ENCODE assay signal across 11 mouse cellular contexts in the genomic region with DNA sequence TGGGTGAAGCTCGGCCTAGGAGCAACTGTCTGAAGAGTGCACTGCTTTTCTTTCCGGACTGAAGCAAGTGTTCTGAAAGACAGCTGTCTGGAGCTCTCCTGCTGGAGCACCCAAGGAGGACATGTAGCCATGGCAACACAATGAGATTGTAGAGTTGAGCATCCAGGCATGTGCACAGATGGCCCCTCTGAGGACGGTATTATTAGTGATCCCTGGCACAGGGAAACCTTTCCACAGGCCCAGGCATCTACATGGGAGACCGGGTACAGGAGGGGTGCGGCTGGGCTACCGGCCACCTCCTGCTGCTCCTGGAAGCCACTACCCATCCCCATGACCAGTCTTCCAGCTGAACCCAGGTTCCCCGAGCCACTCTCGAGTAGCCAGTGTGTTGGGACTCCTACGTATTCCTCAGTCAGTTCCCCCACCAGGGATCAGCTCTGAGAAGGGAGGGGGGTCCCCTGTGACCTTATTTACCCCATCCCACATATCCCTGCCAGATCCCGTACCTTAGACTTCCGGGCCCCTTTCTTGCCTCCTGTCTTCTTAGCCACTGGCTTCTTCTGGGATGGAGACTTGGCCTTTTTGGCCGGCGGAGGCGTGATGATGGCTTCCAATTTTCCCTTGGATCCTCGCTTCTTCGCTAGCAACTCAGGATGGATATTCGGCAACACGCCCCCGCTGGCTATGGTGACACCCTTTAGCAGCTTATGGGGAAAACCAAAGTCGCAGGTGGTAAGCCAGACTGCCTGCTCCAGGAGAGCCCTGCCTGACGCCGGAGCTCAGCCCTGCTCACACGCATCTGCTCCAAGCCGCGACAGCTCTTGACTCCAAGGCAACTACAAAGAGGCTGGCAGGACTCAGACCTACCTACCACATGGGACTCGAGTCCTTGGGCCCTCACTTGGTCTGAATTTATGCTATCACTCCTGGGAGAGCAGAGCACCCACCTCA. TPM values are rescaled to one million over a fixed set of nuclear protein-coding genes. Genes with fewer than 3 reads are reported as not detected.
A peak's percentile ranks its signal among the peaks of the same experiment; 100 is the strongest.
DNase-seq lines count a peak whose midpoint lies in the region; ATAC-seq lines count a peak whose summit lies in the region.
"Had no signal": no experiment of that assay in that cellular context is flagged by ENCODE, and none has a peak within 500 bp of the region (broad histone marks: within the 10 kb centered on the region; RNA-seq: fewer than 3 reads in every experiment).

No protein-coding gene starts in this region.

- DNase-seq in retina, postnatal 1 day: peak; percentile 29
- no peak for DNase-seq in retina, embryonic 14.5 days (ENCODE audit: low spot score)
- no peak for DNase-seq in embryonic facial prominence, embryonic 14.5 days (ENCODE audit: low spot score)
- DNase-seq in layer of hippocampus, adult 9-10 months (ENCODE audit: low spot score): peak; percentile 53
- no peak for DNase-seq in heart, adult 8-10 months (ENCODE audit: low spot score)
- no peak for DNase-seq in embryo, embryonic 10.5 days (ENCODE audit: low spot score)
- no peak for DNase-seq in urinary bladder, postnatal 14 days (ENCODE audit: low spot score)
- DNase-seq: lung, adult 2 months had no signal

- peaks cover 41% of the 10 kb centered on the region for H3K36me3 ChIP-seq in embryonic facial prominence, embryonic 14.5 days (ENCODE audit: control insufficient read depth, insufficient read depth, low read length)
- H3K36me3 ChIP-seq in stomach, embryonic 14.5 days (ENCODE audit: control insufficient read depth, insufficient read depth, low read length): peaks cover 27% of the 10 kb centered on the region

- no peaks in the 10 kb centered on the region for H3K27me3 ChIP-seq in embryonic facial prominence, embryonic 14.5 days (replicated peaks; ENCODE audit: control insufficient read depth, insufficient read depth, low read length)
- H3K27me3 ChIP-seq in stomach, embryonic 14.5 days (ENCODE audit: control insufficient read depth, insufficient read depth, low read length): no peaks in the 10 kb centered on the region

- H3K9me3 ChIP-seq in embryonic facial prominence, embryonic 14.5 days (ENCODE audit: control insufficient read depth, low read length): no peaks in the 10 kb centered on the region
- no peaks in the 10 kb centered on the region for H3K9me3 ChIP-seq in stomach, embryonic 14.5 days (ENCODE audit: control insufficient read depth, low read depth, low read length)
- H3K9me3 ChIP-seq: G1E had no signal

- peak; percentile 37; the same call in 1 of the 2 replicates for ATAC-seq in embryonic facial prominence, embryonic 14.5 days (ENCODE audit: low read depth)
- ATAC-seq in stomach, embryonic 14.5 days (ENCODE audit: insufficient number of reproducible peaks, insufficient read depth, low FRiP score, low read depth): no peak

- H3K4me2 ChIP-seq in embryonic facial prominence, embryonic 14.5 days (ENCODE audit: low read depth, low read length): no peak overlapping the region
- no peak overlapping the region for H3K4me2 ChIP-seq in stomach, embryonic 14.5 days (replicated peaks; ENCODE audit: low read depth, low read length)

- H3K4me3 ChIP-seq in embryonic facial prominence, embryonic 14.5 days (ENCODE audit: low read depth, low read length): no peak overlapping the region
- no peak overlapping the region for H3K4me3 ChIP-seq in stomach, embryonic 14.5 days (ENCODE audit: low read depth, low read length)
- H3K4me3 ChIP-seq: erythroblast, embryonic 14.5 days had no signal

- H3K9ac ChIP-seq in embryonic facial prominence, embryonic 14.5 days (ENCODE audit: low read depth, low read length): peak overlapping the region; percentile 14; the same call in 1 of the 2 replicates
- H3K9ac ChIP-seq in stomach, embryonic 14.5 days (replicated peaks; ENCODE audit: low read depth, low read length): no peak overlapping the region

- no peak overlapping the region for H3K27ac ChIP-seq in embryonic facial prominence, embryonic 14.5 days (replicated peaks; ENCODE audit: low read depth, low read length)
- H3K27ac ChIP-seq in stomach, embryonic 14.5 days (ENCODE audit: low read length): peak overlapping the region; percentile 92

- WGBS in embryonic facial prominence, embryonic 14.5 days: 92% methylated on average over 25 of the region's 26 CpGs
- 92% methylated on average over 26 of the region's 26 CpGs for WGBS in stomach, embryonic 14.5 days

- peaks cover 19% of the 10 kb centered on the region for H3K4me1 ChIP-seq in embryonic facial prominence, embryonic 14.5 days (ENCODE audit: control insufficient read depth, insufficient read depth, low read length)
- peaks cover 44% of the 10 kb centered on the region for H3K4me1 ChIP-seq in stomach, embryonic 14.5 days (ENCODE audit: control insufficient read depth, insufficient read depth, low read length)

RNA-seq across cellular contexts. Expression of gene H2afy, which starts 32.1 kb away (rescaled TPM):
- 246 and 265 TPM in 2 replicates for polyA plus RNA-seq in embryonic facial prominence, embryonic 14.5 days (2014; fragmentation: Nextera tagmentation; extraction: Ambion mirVana)
- 375 and 402 TPM in 2 replicates for polyA plus RNA-seq in stomach, embryonic 14.5 days (2014; fragmentation: Nextera tagmentation; extraction: Ambion mirVana)
- 10 to 100 TPM; 39.0 to 48.2 (median 45.6) TPM for total RNA-seq in heart, adult 8-10 months (2022)

Comparison
In these comparisons a context has a peak if more than half of its experiments do, and no peak if none do; other contexts are left out.
1. DNase-seq: peak in retina, postnatal 1 day (single experiment) and layer of hippocampus, adult 9-10 months (single experiment); none in retina, embryonic 14.5 days (single experiment), embryonic facial prominence, embryonic 14.5 days (single experiment), heart, adult 8-10 months (single experiment), embryo, embryonic 10.5 days (single experiment) and urinary bladder, postnatal 14 days (single experiment).